Mouse (Mus musculus) lung, adult 2 months (tissue): ENCODE results near the gene Alyref.

ENCODE experiments used
- CTCF ChIP-seq: fragments of 200-500 bp; IDR thresholded peaks from 2 replicates; pipeline ENCODE4 v1.5.1; 2011; ENCODE audit warnings: mild to moderate bottlenecking, low read length, control low read depth; ENCODE audit not compliant: insufficient read depth
- POLR2A ChIP-seq: fragments of 200-500 bp; IDR thresholded peaks from 2 replicates; pipeline ENCODE4 v1.6.1; 2011; ENCODE audit warnings: low read depth, mild to moderate bottlenecking, control low read depth, low read length, borderline replicate concordance; ENCODE audit errors: extremely low read depth

DNA sequence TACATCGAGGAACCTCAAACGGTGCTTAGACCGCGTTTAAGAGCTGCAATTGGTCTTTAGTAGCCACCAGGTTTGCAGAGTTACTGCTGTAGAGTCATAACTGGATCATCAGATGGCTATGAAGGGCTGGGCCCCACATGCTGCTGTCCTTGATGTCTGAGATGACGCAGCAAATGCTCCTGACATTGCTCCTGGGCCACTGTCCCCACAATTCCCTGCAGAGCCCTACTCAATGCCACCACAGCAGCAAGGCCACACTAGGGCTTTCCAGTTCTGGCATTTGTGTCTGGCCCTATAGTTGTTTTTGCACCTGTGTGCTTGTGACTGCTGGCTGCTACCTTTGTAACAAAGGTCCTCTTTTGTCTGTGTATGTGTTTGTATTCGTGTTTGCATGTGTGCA is 24.6 kb upstream of the Alyref start:
- TF ChIP-seq CTCF = no peak
- no peak for TF ChIP-seq POLR2A
